Mouse (Mus musculus) stomach, postnatal 0 days (tissue): ENCODE measurements around the gene Trappc3. TPM values are rescaled to one million over a fixed set of nuclear protein-coding genes. Genes with fewer than 3 reads are reported as not detected.

Source experiments
- ATAC-seq: fragments of 200-750 bp; cut with Nextera tagmentation; 2 replicates; pipeline ENCODE4 v1.8.0; 2017; ENCODE audit not compliant: low FRiP score, low TSS enrichment
- DNase-seq: peaks from one replicate; pipeline ENCODE4 v3.0.0-alpha.2; 2016; ENCODE audit warnings: low spot score
- H3K27ac ChIP-seq: fragments of 300-500 bp; sonication (generic); replicated peaks from 2 replicates; pipeline ENCODE4 v1.5.1; 2014; ENCODE audit warnings: mild to moderate bottlenecking, control low read depth
- H3K27me3 ChIP-seq: fragments of 300-500 bp; sonication (generic); 2 replicates; pipeline ENCODE4 v1.6.1; 2014; ENCODE audit warnings: low read length; ENCODE audit not compliant: control insufficient read depth, insufficient read depth
- H3K36me3 ChIP-seq: fragments of 300-500 bp; sonication (generic); 2 replicates; pipeline ENCODE4 v1.6.1; 2014; ENCODE audit warnings: low read length, mixed read lengths; ENCODE audit not compliant: control insufficient read depth, insufficient read depth
- H3K4me1 ChIP-seq: fragments of 300-500 bp; sonication (generic); replicated peaks from 2 replicates; pipeline ENCODE4 v1.6.1; 2014; ENCODE audit warnings: antibody characterized with exemption; ENCODE audit not compliant: control insufficient read depth, insufficient read depth
- H3K4me2 ChIP-seq: fragments of 300-500 bp; sonication (generic); replicated peaks from 2 replicates; pipeline ENCODE4 v1.6.1; 2014; ENCODE audit warnings: low read depth, mild to moderate bottlenecking, control low read depth, moderate library complexity
- H3K4me3 ChIP-seq: fragments of 300-500 bp; sonication (generic); 2 replicates; pipeline ENCODE4 v1.5.1; 2014; ENCODE audit warnings: low read depth, low read length, control low read depth
- H3K9ac ChIP-seq: fragments of 300-500 bp; sonication (generic); 2 replicates; pipeline ENCODE4 v1.6.1; 2014; ENCODE audit warnings: mild to moderate bottlenecking, low read length, control low read depth, mixed read lengths
- H3K9me3 ChIP-seq: fragments of 300-500 bp; sonication (generic); 2 replicates; pipeline ENCODE4 v1.6.1; 2016; ENCODE audit warnings: low read length; ENCODE audit not compliant: control insufficient read depth
- CTCF ChIP-seq: IDR thresholded peaks from 2 replicates; pipeline ENCODE4 v1.5.1; 2016; ENCODE audit warnings: antibody characterized with exemption, low read depth, mild to moderate bottlenecking, moderate library complexity
- EP300 ChIP-seq: optimal IDR thresholded peaks from 2 replicates; pipeline ENCODE3; 2016; ENCODE audit warnings: antibody characterized with exemption
- WGBS: fragments of 180-500 bp; shearing (Covaris S2); extraction: QIAGEN DNeasy Blood & Tissue Kit; methylation state at CpG from one replicate; pipeline ENCODE4 v1.1.7; 2014; 5-methylcytosine and 5-hydroxymethylcytosine counted together
- polyA plus RNA-seq: library from polyadenylated mRNA; unstranded; fragments of >200 nt; fragmentation: Nextera tagmentation; extraction: Ambion mirVana; gene quantifications from 2 replicates; pipeline ENCODE4 v1.2.1, GENCODE M21; 2015

Gene Trappc3
- polyA plus RNA-seq, 1 experiment from 2014 or later = 80.7 TPM

GRCm38 (mm10) chr4:126322646-126323045 lies 60.5 kb downstream of the Trappc3 start:
- Histone ChIP-seq H3K4me2 (no peak overlapping the region), H3K27me3 (no peaks in the 10 kb centered on the region), H3K9me3 (no peaks in the 10 kb centered on the region), H3K36me3 (no peaks in the 10 kb centered on the region; the same call in 1 of the 2 replicates), H3K4me3 (no peak overlapping the region), H3K27ac (no peak overlapping the region), H3K4me1 (peaks cover 4% of the 10 kb centered on the region), H3K9ac (no peak overlapping the region)
- TF ChIP-seq CTCF (no peak), EP300 (no peak)
- ATAC-seq (no peak), DNase-seq (no peak)
- 95% methylated on average over 13 of the region's 13 CpGs for WGBS

GRCm38 (mm10) chr4:126324861-126325260 lies 62.7 kb downstream of the Trappc3 start:
- peak overlapping the region; percentile 48; the same call in 1 of the 2 replicates for H3K9ac ChIP-seq
- no peaks in the 10 kb centered on the region for H3K9me3 ChIP-seq
- no peak overlapping the region for H3K27ac ChIP-seq
- no peaks in the 10 kb centered on the region for H3K27me3 ChIP-seq
- H3K4me2 ChIP-seq = peak overlapping the region; percentile 60
- ATAC-seq (no peak), DNase-seq (peak; percentile 12)
- H3K36me3 ChIP-seq = no peaks in the 10 kb centered on the region
- WGBS = 38% methylated on average over 13 of the region's 13 CpGs
- peak overlapping the region; percentile 31; the same call in 1 of the 2 replicates for H3K4me3 ChIP-seq
- peaks cover 4% of the 10 kb centered on the region for H3K4me1 ChIP-seq
- TF ChIP-seq EP300 (no peak), CTCF (no peak)

- Histone ChIP-seq H3K9me3 (no peaks in the 10 kb centered on the region), H3K4me2 (peak within 1 kb of the TSS; percentile 60), H3K27me3 (no peaks in the 10 kb centered on the region), H3K27ac (no peak within 1 kb of the TSS), H3K4me1 (peaks cover 4% of the 10 kb centered on the region), H3K4me3 (peak within 1 kb of the TSS; percentile 31), H3K9ac (peak within 1 kb of the TSS; percentile 48; the same call in 1 of the 2 replicates), H3K36me3 (no peaks in the 10 kb centered on the region)
- DNase-seq (peak; percentile 66), ATAC-seq (peak; percentile 36; the same call in 1 of the 2 replicates)
- TF ChIP-seq EP300 (no peak), CTCF (0 out of 2 replicates have a peak, but pooled peaks have one; percentile 8)
- 7% methylated on average over 23 of the region's 23 CpGs for WGBS
Observed at GRCm38 (mm10) chr4:126325281-126325861, 63.2 kb downstream of the Trappc3 start, which contains the start of gene Tekt2. Gene Tekt2, minus strand, starts transcription at chr4:126325688.

Other genes with a start within 250 kb of the Trappc3 start
- 0.17 and 0.22 TPM in 2 replicates for gene Csf3r, start 237.8 kb upstream of the Trappc3 start, polyA plus RNA-seq
- 81.9 and 90.0 TPM in 2 replicates for gene Mrps15, start 215.4 kb upstream of the Trappc3 start, polyA plus RNA-seq
- gene Oscp1, start 203.8 kb upstream of the Trappc3 start, polyA plus RNA-seq = 3.6 and 5.1 TPM in 2 replicates
- 41.8 and 46.5 TPM in 2 replicates for gene Lsm10, start 165.7 kb upstream of the Trappc3 start, polyA plus RNA-seq
- gene Stk40, start 158.4 kb upstream of the Trappc3 start, polyA plus RNA-seq = 17.3 and 20.2 TPM in 2 replicates
- gene Eva1b, start 114.6 kb upstream of the Trappc3 start, polyA plus RNA-seq = 39.7 and 39.9 TPM in 2 replicates
- 8.4 and 12.0 TPM in 2 replicates for gene Sh3d21, start 98.8 kb upstream of the Trappc3 start, polyA plus RNA-seq
- 70.3 and 78.7 TPM in 2 replicates for gene Thrap3, start 59.6 kb upstream of the Trappc3 start, polyA plus RNA-seq
- 15.2 and 17.8 TPM in 2 replicates for gene Map7d1, start 6.0 kb upstream of the Trappc3 start, polyA plus RNA-seq
- 6.4 and 7.8 TPM in 2 replicates for gene Col8a2, start 24.5 kb downstream of the Trappc3 start, polyA plus RNA-seq
- gene Adprhl2, start 59.4 kb downstream of the Trappc3 start, polyA plus RNA-seq = 33.8 and 35.7 TPM in 2 replicates
- 3.6 and 3.9 TPM in 2 replicates for gene Tekt2, start 63.4 kb downstream of the Trappc3 start, polyA plus RNA-seq
- 7.7 and 8.0 TPM in 2 replicates for gene Ago3, start 167.2 kb downstream of the Trappc3 start, polyA plus RNA-seq
- gene Ago1, start 206.3 kb downstream of the Trappc3 start, polyA plus RNA-seq = 2.5 and 2.8 TPM in 2 replicates